Comparison of ENCODE assay signal across 8 mouse cellular contexts in genomic region chr15:84260123-84260822, GRCm38 (mm10). TPM values are rescaled to one million over a fixed set of nuclear protein-coding genes. Genes with fewer than 3 reads are reported as not detected.
DNase-seq lines count a peak whose midpoint lies in the region; ATAC-seq lines count a peak whose summit lies in the region.

No protein-coding gene starts in this region.

- H3K27me3 ChIP-seq in liver, embryonic 11.5 days (replicated peaks; ENCODE audit: control insufficient read depth, insufficient read depth, low read length): no peaks in the 10 kb centered on the region
- H3K27me3 ChIP-seq in neural tube, embryonic 11.5 days (ENCODE audit: control insufficient read depth, insufficient read depth, low read length): no peaks in the 10 kb centered on the region
- no peaks in the 10 kb centered on the region for H3K27me3 ChIP-seq in stomach, embryonic 14.5 days (ENCODE audit: control insufficient read depth, insufficient read depth, low read length)

- peaks cover 23% of the 10 kb centered on the region for H3K4me1 ChIP-seq in liver, embryonic 11.5 days (replicated peaks; ENCODE audit: control insufficient read depth, insufficient read depth, low read length)
- peaks cover 10% of the 10 kb centered on the region; the same call in 1 of the 2 replicates for H3K4me1 ChIP-seq in neural tube, embryonic 11.5 days (ENCODE audit: control insufficient read depth, insufficient read depth, low read length)
- H3K4me1 ChIP-seq in stomach, embryonic 14.5 days (ENCODE audit: control insufficient read depth, insufficient read depth, low read length): no peaks in the 10 kb centered on the region; the same call in 1 of the 2 replicates

- no peak for ATAC-seq in liver, embryonic 11.5 days (replicated peaks; ENCODE audit: low FRiP score)
- ATAC-seq in neural tube, embryonic 11.5 days (ENCODE audit: insufficient read depth, low FRiP score, low TSS enrichment): no peak; the same call in 1 of the 2 replicates
- ATAC-seq in stomach, embryonic 14.5 days (ENCODE audit: insufficient number of reproducible peaks, insufficient read depth, low FRiP score, low read depth): peak; percentile 29; the same call in 1 of the 2 replicates

- H3K4me2 ChIP-seq in liver, embryonic 11.5 days: no peak overlapping the region
- no peak overlapping the region for H3K4me2 ChIP-seq in neural tube, embryonic 11.5 days (ENCODE audit: low read depth)
- H3K4me2 ChIP-seq in stomach, embryonic 14.5 days (replicated peaks; ENCODE audit: low read depth, low read length): no peak overlapping the region

- H3K9ac ChIP-seq in liver, embryonic 11.5 days (ENCODE audit: low read depth, low read length): no peak overlapping the region
- no peak overlapping the region for H3K9ac ChIP-seq in neural tube, embryonic 11.5 days (ENCODE audit: low read length)
- no peak overlapping the region for H3K9ac ChIP-seq in stomach, embryonic 14.5 days (replicated peaks; ENCODE audit: low read depth, low read length)

- no peak overlapping the region for H3K27ac ChIP-seq in liver, embryonic 11.5 days (ENCODE audit: low read depth, low read length)
- H3K27ac ChIP-seq in neural tube, embryonic 11.5 days (ENCODE audit: low read depth, low read length): no peak overlapping the region
- H3K27ac ChIP-seq in stomach, embryonic 14.5 days (ENCODE audit: low read length): no peak overlapping the region

- intact Hi-C loops in heart, postnatal 25 days (cut with DNase I): loop anchor here (2.0 kb wide), 3 partner anchors 29 to 355 kb away; no protein-coding TSS in a partner anchor

- DNase-seq in heart, adult 18-20 months: peak; percentile 70 to 84
- no peak for DNase-seq in heart, postnatal 25 days (ENCODE audit: low spot score)
- peak; percentile 54 for DNase-seq in embryo, embryonic 11.5 days (ENCODE audit: low read depth, low spot score)
- DNase-seq in gastrocnemius, postnatal 4 days (ENCODE audit: low spot score in 2 of 2): peak; percentile 63 to 79
- DNase-seq in kidney, postnatal 10 days: peak; percentile 89
- peak; percentile 66 for DNase-seq in liver, embryonic 11.5 days (ENCODE audit: low spot score)
- peak; percentile 80 for DNase-seq in neural tube, embryonic 11.5 days (ENCODE audit: low spot score)

- WGBS in liver, embryonic 11.5 days: 37% methylated on average over 22 of the region's 22 CpGs
- 31% methylated on average over 22 of the region's 22 CpGs for WGBS in neural tube, embryonic 11.5 days
- WGBS in stomach, embryonic 14.5 days: 30% methylated on average over 22 of the region's 22 CpGs

- H3K36me3 ChIP-seq in liver, embryonic 11.5 days (ENCODE audit: control insufficient read depth, insufficient read depth, low read length): no peaks in the 10 kb centered on the region
- no peaks in the 10 kb centered on the region for H3K36me3 ChIP-seq in neural tube, embryonic 11.5 days (ENCODE audit: control insufficient read depth, insufficient read depth, low read length)
- no peaks in the 10 kb centered on the region for H3K36me3 ChIP-seq in stomach, embryonic 14.5 days (ENCODE audit: control insufficient read depth, insufficient read depth, low read length)

- no peaks in the 10 kb centered on the region for H3K9me3 ChIP-seq in liver, embryonic 11.5 days (ENCODE audit: control insufficient read depth, low read length)
- H3K9me3 ChIP-seq in neural tube, embryonic 11.5 days (ENCODE audit: control insufficient read depth, low read length): no peaks in the 10 kb centered on the region
- H3K9me3 ChIP-seq in stomach, embryonic 14.5 days (ENCODE audit: control insufficient read depth, low read depth, low read length): no peaks in the 10 kb centered on the region

- no peak overlapping the region for H3K4me3 ChIP-seq in liver, embryonic 11.5 days (ENCODE audit: low read depth, low read length)
- H3K4me3 ChIP-seq in neural tube, embryonic 11.5 days (ENCODE audit: low read depth, low read length): no peak overlapping the region
- no peak overlapping the region for H3K4me3 ChIP-seq in stomach, embryonic 14.5 days (ENCODE audit: low read depth, low read length)

RNA-seq across cellular contexts. Expression of gene Parvb, which starts 28.4 kb away (rescaled TPM):
- total RNA-seq in heart, adult 18-20 months (2021): 100 to 1,000 TPM in 1 of 2 experiments, 10 to 100 TPM in 1; 89.9 to 103 TPM
- 100 to 1,000 TPM; 147 to 154 TPM for total RNA-seq in heart, postnatal 25 days (2021)
- 100 to 1,000 TPM; 130 to 134 TPM for total RNA-seq in gastrocnemius, postnatal 4 days (2021)
- polyA plus RNA-seq in liver, embryonic 11.5 days (2014; fragmentation: Nextera tagmentation; extraction: Ambion mirVana): 13.9 and 15.4 TPM in 2 replicates
- 10.4 and 12.1 TPM in 2 replicates for polyA plus RNA-seq in neural tube, embryonic 11.5 days (2014; fragmentation: Nextera tagmentation; extraction: Ambion mirVana)
- 4.1 and 4.4 TPM in 2 replicates for polyA plus RNA-seq in stomach, embryonic 14.5 days (2014; fragmentation: Nextera tagmentation; extraction: Ambion mirVana)
